Mouse (Mus musculus) MEL (cell line): ENCODE results near the gene Gm20422.

Experiments used
- CTCF ChIP-seq, 3 experiments: IDR thresholded peaks in 2 of 3; conservative IDR thresholded peaks in 1 of 3; 2 replicates each; pipeline ENCODE4 v1.5.1; 2011 to 2012; ENCODE audit warnings: low read length in 3 of 3, low read depth in 2 of 3, mild to moderate bottlenecking in 2 of 3, improper control_type of control experiment in 1 of 3, inconsistent platforms in 1 of 3, mixed read lengths in 1 of 3, moderate library complexity in 1 of 3; ENCODE audit not compliant: control insufficient read depth in 1 of 3, insufficient read depth in 1 of 3, poor library complexity in 1 of 3, severe bottlenecking in 1 of 3
- E2F4 ChIP-seq: IDR thresholded peaks from 2 replicates; pipeline ENCODE4 v1.6.1; 2011; ENCODE audit warnings: low read depth, low read length, improper control_type of control experiment, borderline replicate concordance
- EP300 ChIP-seq, 2 experiments: IDR thresholded peaks; 2 replicates each; pipeline ENCODE4 v1.6.1; 2011; ENCODE audit warnings: improper control_type of control experiment in 2 of 2, low read length in 2 of 2, low read depth in 1 of 2, mild to moderate bottlenecking in 1 of 2
- GATA1 ChIP-seq: IDR thresholded peaks from 2 replicates; pipeline ENCODE4 v1.6.1; 2011; ENCODE audit warnings: low read depth, low read length, improper control_type of control experiment
- JUND ChIP-seq: IDR thresholded peaks from 2 replicates; pipeline ENCODE4 v1.6.1; 2011; ENCODE audit warnings: low read depth, mild to moderate bottlenecking, improper control_type of control experiment, low read length
- MEF2A ChIP-seq: IDR thresholded peaks from 2 replicates; pipeline ENCODE4 v1.6.1; 2014; ENCODE audit warnings: low read depth, mild to moderate bottlenecking, inconsistent platforms, low read length, improper control_type of control experiment; ENCODE audit not compliant: poor library complexity, insufficient replicate concordance, severe bottlenecking; ENCODE audit errors: extremely low read depth
- POLR2A ChIP-seq, 2 experiments: IDR thresholded peaks; 2 replicates each; pipeline ENCODE4 v1.6.1; 2011 to 2012; ENCODE audit warnings: low read length in 2 of 2, mild to moderate bottlenecking in 2 of 2, control low read depth in 1 of 2, improper control_type of control experiment in 1 of 2, low read depth in 1 of 2, moderate library complexity in 1 of 2; ENCODE audit not compliant: control insufficient read depth in 1 of 2, insufficient read depth in 1 of 2, poor library complexity in 1 of 2
- POLR2AphosphoS5 ChIP-seq: IDR thresholded peaks from 2 replicates; pipeline ENCODE4 v1.6.1; 2012; ENCODE audit warnings: low read depth, borderline replicate concordance, mild to moderate bottlenecking, inconsistent platforms, low read length, moderate library complexity, mixed read lengths
- USF1 ChIP-seq: IDR thresholded peaks from 2 replicates; pipeline ENCODE4 v1.6.1; 2014; ENCODE audit warnings: low read depth, mild to moderate bottlenecking, inconsistent platforms, low read length, improper control_type of control experiment, moderate library complexity
- ZKSCAN1 ChIP-seq: IDR thresholded peaks from 2 replicates; pipeline ENCODE4 v1.6.1; 2012; ENCODE audit warnings: low read depth, mild to moderate bottlenecking, inconsistent platforms, low read length, improper control_type of control experiment, moderate library complexity

DNA sequence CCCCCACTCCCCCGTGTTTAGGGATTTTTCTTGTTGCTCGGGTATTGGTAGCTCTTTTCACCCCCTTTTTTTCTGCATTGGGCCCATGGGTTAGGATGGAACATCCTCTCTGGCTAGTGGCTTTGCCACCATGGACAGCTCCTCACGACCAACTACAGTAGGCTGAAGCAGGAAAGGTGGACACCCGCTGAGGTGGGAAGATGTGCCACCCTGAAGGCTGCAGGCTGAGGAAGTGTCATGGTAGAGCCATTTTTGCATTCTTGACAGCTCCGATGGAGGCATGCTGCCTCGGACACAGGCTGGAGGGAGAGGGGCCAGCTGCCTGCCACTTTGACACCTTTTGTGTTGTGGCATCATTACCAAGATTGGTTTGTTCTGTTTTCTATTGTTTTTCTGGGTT lies 72.9 kb downstream of the Gm20422 start:
- TF ChIP-seq USF1: no peak
- no peak for TF ChIP-seq E2F4
- TF ChIP-seq CTCF (IDR thresholded peaks at IDR 0.05 in 2 of 3, conservative IDR thresholded peaks at IDR 0.05 in 1 of 3; ENCODE audit: control insufficient read depth in 1 of 3, insufficient read depth in 1 of 3, low read depth in 2 of 3, low read length in 3 of 3, poor library complexity in 1 of 3, severe bottlenecking in 1 of 3): no peak
- no peak for TF ChIP-seq POLR2A (IDR thresholded peaks at IDR 0.05; ENCODE audit: control insufficient read depth in 1 of 2, insufficient read depth in 1 of 2, low read depth in 1 of 2, low read length in 2 of 2, poor library complexity in 1 of 2)
- no peak for TF ChIP-seq MEF2A
- no peak for TF ChIP-seq GATA1
- no peak for TF ChIP-seq JUND
- no peak for TF ChIP-seq EP300 (IDR thresholded peaks at IDR 0.05; ENCODE audit: low read depth in 1 of 2, low read length in 2 of 2)
- TF ChIP-seq POLR2AphosphoS5: no peak
- no peak for TF ChIP-seq ZKSCAN1
